Mouse (Mus musculus) adrenal gland, postnatal 10 days (tissue): Measurements from ENCODE around the gene Rpl35. TPM values are rescaled to one million over a fixed set of nuclear protein-coding genes. Genes with fewer than 3 reads are reported as not detected.

Experiments
- DNase-seq: peaks from one replicate; pipeline ENCODE4 v3.0.0; 2021; ENCODE audit warnings: mixed read lengths
- total RNA-seq, 2 experiments: library from RNA; stranded (reverse); gene quantifications; 2 replicates each; pipeline ENCODE4 v1.2.3; 2021

The Rpl35 gene
- total RNA-seq, 2 experiments from 2014 or later: 511 to 525 TPM

- peak; percentile 93 for DNase-seq
Observed at GRCm38 (mm10) chr2:38997386-38998374, 7.7 kb downstream of the Rpl35 start, which contains the start of gene Wdr38. Gene Wdr38 (plus strand): TSS chr2:38997476.

DNA sequence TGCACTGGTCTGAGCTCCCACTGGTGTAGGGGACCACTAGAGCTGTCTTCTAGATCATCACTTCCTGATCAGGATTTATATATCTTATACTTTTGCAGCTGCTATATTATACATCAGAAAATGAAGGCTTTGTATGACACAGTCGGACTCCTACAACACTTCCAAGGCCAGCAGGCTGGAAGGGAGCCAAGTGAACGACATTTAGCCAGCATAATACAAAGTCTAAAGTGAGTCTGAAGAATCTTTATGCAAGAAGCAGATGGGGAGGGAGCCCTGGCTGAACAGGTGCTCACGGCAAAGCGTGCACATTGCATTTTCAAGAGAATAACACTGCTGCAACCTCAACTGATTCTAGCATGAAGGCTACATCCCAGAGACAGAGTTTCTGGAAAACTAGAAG is 13.0 kb downstream of the Rpl35 start:
- DNase-seq: peak; percentile 83

- DNase-seq: no peak
Observed at GRCm38 (mm10) chr2:38992004-38992403, 13.4 kb downstream of the Rpl35 start.

- no peak for DNase-seq
Observed at GRCm38 (mm10) chr2:38988929-38989328, 16.5 kb downstream of the Rpl35 start.

GRCm38 (mm10) chr2:38987803-38988510 is 17.5 kb downstream of the Rpl35 start:
- peak; percentile 67 for DNase-seq

DNA sequence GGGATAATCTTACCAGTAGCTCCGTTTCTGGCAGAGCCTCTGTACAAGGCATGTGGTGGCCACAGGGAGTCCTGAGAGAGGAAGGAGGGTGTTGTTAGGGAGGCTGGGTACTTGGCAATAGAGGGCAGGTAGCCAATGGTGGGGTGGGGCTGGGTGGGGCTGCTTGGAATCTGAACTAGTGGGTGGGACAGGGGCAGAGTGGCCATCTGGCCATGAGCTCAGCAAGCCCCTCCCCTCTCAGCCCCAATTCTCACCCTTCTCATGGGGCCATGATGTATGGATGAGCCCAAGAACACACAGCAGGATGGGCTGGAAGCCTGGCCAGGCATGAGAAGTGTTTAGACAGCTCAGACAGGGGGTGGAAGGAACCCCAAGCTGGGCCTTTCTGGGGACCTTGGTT is 18.1 kb downstream of the Rpl35 start:
- no peak for DNase-seq

GRCm38 (mm10) chr2:38986580-38986979 is 18.8 kb downstream of the Rpl35 start:
- DNase-seq: peak; percentile 72

GRCm38 (mm10) chr2:38983456-38983855 is 22.0 kb downstream of the Rpl35 start:
- DNase-seq: no peak

DNA sequence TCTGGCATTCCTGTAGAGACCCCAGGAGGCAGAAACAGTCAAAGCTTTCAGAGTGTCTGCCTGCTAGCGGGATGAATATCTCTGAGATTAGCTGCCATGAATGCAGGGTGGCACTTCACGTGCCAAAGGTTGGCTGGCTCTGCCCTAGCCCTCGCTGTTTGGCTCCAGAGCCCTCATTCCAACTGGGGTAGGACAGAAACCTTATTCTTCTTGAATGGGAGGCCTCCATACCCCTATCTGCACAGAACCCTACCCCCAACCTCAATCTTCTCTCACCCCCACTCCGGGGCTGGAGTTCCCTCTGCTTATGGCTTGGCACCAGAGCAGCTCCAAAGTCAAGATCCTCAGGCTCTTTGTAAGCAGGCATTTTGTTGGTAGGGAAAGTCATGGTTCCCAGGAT is 27.6 kb downstream of the Rpl35 start:
- DNase-seq: peak; percentile 13

GRCm38 (mm10) chr2:38975941-38976805 is 29.3 kb downstream of the Rpl35 start:
- DNase-seq: no peak

DNA sequence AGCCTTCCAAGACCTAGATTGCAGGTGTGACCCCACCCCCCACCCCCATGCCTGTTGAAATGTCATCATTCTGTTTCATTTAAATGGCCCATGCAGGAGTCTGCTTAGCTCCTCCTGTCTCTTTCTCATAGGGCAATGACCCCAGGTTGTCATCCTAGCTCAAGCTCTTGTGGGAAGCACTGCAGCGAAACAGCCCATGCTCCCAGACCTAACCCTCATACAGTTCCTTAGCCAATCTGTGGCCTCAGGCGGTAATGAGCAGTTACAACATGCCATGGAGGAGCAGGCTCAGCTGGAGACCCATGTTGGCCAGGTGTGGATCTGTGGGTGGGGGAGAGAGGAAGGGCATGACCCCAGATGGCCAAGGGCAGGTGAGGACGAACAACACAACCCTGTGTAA is 30.2 kb downstream of the Rpl35 start:
- no peak for DNase-seq

GRCm38 (mm10) chr2:38974171-38974570 is 31.3 kb downstream of the Rpl35 start:
- no peak for DNase-seq

DNA sequence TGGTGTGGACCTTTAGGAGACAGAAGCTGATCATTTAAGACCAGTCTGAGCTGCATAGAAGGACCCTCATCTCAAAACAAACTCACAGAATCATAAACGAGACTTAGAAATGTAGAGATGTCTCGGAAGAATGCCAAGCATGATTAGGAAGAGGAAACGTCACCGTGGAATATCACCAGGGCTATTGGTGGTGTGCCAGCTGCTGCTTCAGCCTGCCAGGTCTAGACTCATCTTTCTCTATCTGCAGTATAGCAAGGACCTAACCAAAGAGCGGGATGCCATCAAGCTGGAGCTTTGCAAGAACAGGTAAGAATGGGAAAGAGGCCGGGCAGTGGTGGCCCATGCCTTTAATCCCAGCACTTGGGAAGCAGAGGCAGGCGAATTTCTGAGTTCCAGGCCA is 31.7 kb downstream of the Rpl35 start:
- peak; percentile 68 for DNase-seq

DNA sequence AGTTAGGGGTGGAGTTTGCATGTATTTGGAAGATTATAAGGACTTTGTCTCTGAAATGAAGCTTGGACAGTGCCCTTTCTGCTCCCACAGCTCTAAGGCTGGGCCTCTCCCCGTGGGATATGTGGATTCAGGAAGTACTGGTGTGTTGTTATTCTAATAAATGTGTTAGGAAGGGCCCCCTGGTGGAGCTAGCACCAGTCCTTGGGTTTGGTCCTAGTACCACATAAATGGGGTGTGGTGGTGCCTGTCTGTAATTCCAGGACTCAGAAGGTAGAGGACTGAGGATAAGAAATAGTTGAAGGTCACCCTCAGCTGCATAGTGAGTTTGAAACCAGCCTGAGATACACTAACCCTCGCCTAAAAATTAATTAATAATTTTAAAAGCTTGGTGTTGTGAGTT is 32.2 kb downstream of the Rpl35 start:
- no peak for DNase-seq

DNA sequence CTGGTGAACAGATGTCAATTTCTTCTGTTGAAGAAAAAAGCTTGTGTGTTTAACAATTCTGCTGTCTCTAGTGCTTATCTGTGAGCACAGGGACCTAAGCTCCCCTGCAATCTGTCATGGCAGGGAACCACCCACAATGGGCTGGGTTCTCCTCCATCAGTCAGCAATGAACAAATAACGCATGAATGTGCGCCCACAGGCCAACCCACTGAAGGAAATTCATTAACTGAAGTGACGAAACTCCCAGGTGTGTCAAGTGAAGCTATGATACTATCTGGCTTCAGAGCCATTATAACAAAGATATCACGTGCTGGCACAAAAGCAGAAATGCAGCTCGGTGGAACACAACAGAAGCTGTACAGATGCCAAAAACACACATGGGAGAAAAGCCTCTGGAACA is 35.4 kb downstream of the Rpl35 start:
- no peak for DNase-seq

DNA sequence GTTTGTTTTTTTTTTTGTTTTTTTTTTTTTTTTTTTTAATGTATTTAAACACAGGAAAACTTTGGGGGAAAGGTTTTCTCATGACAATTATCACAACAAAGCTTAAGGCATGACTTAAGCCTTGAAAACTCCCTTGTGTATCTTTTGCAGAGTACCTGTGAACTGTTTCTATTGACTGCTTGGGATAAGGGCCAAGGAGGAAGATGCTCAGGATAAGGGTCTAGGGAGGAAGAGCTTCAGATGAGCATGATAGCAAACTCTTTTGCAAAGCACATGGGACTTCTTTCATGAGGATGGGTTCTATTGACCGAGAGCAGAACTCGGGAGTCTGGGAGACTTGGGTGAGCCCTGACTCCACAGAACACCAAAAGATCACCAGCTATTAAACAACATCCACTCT is 35.8 kb downstream of the Rpl35 start:
- no peak for DNase-seq

GRCm38 (mm10) chr2:38964198-38964597 is 41.2 kb downstream of the Rpl35 start:
- no peak for DNase-seq

DNA sequence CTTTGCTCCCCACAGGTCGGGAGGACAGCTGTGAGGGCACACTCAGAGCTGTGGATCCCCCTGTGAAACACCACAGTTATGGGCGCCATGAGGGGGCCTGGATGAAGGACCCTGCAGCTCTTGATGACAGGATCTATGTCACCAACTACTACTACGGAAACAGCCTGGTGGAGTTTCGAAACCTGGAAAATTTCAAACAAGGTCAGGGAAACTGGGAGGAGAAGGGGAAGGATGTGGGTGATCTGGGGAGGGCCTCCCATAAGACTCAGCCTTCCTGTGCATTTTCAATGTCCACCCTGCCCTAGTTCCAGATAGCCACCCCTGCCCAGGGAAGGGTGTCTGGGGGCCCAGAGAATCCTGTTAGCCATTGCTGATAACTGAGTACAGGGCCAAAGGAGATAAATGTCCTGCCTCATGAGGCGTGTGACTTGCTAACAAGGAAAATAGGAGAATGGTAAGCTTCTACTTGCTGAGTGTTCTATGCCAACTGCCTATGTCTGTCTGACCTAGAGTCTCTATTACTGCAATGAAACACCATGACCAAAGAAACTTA is 47.7 kb downstream of the Rpl35 start:
- DNase-seq: no peak

GRCm38 (mm10) chr2:38956062-38956461 is 49.4 kb downstream of the Rpl35 start:
- no peak for DNase-seq

- peak; percentile 90 for DNase-seq
Observed at GRCm38 (mm10) chr2:38953152-38953883, 52.1 kb downstream of the Rpl35 start.
